Mouse (Mus musculus) embryonic facial prominence, embryonic 10.5 days (tissue): ENCODE data around the gene Ak9. TPM values are rescaled to one million over a fixed set of nuclear protein-coding genes. Genes with fewer than 3 reads are reported as not detected.

ENCODE experiments used
- DNase-seq: peaks from one replicate; pipeline ENCODE4 v3.0.0-alpha.2; 2017; ENCODE audit warnings: low spot score
- H3K27ac ChIP-seq: fragments of 300-500 bp; sonication (generic); replicated peaks from 2 replicates; pipeline ENCODE4 v1.5.1; 2016; ENCODE audit warnings: mild to moderate bottlenecking
- H3K27me3 ChIP-seq: fragments of 300-500 bp; sonication (generic); replicated peaks from 2 replicates; pipeline ENCODE4 v1.6.1; 2016; ENCODE audit warnings: low read depth, mild to moderate bottlenecking; ENCODE audit not compliant: poor library complexity, severe bottlenecking
- H3K36me3 ChIP-seq: fragments of 300-500 bp; sonication (generic); replicated peaks from 2 replicates; pipeline ENCODE4 v1.6.1; 2016; ENCODE audit warnings: mild to moderate bottlenecking, moderate library complexity
- H3K4me1 ChIP-seq: fragments of 300-500 bp; sonication (generic); 2 replicates; pipeline ENCODE4 v1.6.1; 2016
- H3K4me3 ChIP-seq: fragments of 300-500 bp; sonication (generic); 2 replicates; pipeline ENCODE4 v1.5.1; 2016; ENCODE audit warnings: mild to moderate bottlenecking, moderate library complexity
- H3K9me3 ChIP-seq: fragments of 300-500 bp; sonication (generic); 2 replicates; pipeline ENCODE4 v1.6.1; 2016; ENCODE audit warnings: mild to moderate bottlenecking
- WGBS: fragments of 180-500 bp; shearing (Covaris S2); methylation state at CpG from one replicate; pipeline ENCODE4 v1.1.7; 2016; 5-methylcytosine and 5-hydroxymethylcytosine counted together
- polyA plus RNA-seq: library from polyadenylated mRNA; unstranded; fragments of >200 nt; fragmentation: Nextera tagmentation; extraction: Ambion mirVana; gene quantifications from 2 replicates; pipeline ENCODE4 v1.2.1, GENCODE M21; 2016

Ak9 gene
- polyA plus RNA-seq, 1 experiment from 2014 or later, result 0.04 TPM

DNA sequence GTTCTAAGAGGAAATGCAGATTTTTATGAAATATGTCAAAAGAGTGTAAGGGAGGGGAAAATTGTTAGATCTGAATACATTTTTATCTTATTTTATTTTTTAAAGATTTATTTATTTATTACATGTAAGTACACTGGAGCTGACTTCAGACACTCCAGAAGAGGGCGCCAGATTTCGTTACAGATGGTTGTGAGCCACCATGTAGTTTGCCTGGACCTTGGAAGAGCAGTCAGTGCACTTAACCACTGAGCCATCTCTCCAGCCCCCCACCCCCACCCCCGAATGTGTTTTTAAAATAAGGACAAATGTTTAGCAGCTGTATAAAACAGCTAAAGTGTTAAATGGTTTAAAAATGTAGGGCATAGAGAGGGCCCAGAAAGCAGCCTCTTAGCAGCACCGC lies 130.8 kb downstream of the Ak9 start:
- peak; percentile 40 for DNase-seq
- Histone ChIP-seq H3K4me1 (no peaks in the 10 kb centered on the region), H3K27ac (no peak overlapping the region), H3K9me3 (no peaks in the 10 kb centered on the region), H3K4me3 (no peak overlapping the region), H3K27me3 (peaks cover 16% of the 10 kb centered on the region), H3K36me3 (no peaks in the 10 kb centered on the region)
- WGBS, result 27% methylated on average over 4 of the region's 4 CpGs

DNA sequence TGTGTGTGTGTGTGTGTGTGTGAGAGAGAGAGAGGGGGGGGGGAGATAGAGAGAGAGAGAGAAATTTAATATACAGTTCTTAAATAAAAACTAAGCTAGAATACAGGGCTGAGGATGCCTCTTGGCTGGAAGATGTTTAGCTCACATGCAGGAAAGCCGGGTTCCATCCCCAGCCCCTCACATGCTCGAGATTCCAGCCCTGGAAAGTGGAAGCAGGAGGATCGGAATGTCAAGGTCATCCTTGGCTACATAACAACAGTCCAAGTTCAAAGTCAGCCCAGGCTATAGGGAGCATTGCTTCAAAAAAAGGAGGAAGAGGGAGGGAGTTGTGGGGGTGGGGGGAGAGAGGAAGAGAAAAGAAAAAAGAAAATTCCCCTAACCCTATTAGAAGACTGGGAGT lies 131.4 kb downstream of the Ak9 start:
- no peak for DNase-seq
- Histone ChIP-seq H3K27ac (no peak overlapping the region), H3K9me3 (no peaks in the 10 kb centered on the region), H3K27me3 (peaks cover 16% of the 10 kb centered on the region), H3K36me3 (no peaks in the 10 kb centered on the region), H3K4me1 (no peaks in the 10 kb centered on the region), H3K4me3 (no peak overlapping the region)
- 42% methylated on average over 3 of the region's 3 CpGs for WGBS

- Histone ChIP-seq H3K36me3 (peaks cover 17% of the 10 kb centered on the region), H3K9me3 (no peaks in the 10 kb centered on the region), H3K27me3 (no peaks in the 10 kb centered on the region), H3K27ac (no peak overlapping the region), H3K4me3 (no peak overlapping the region), H3K4me1 (peaks cover 23% of the 10 kb centered on the region)
- 79% methylated on average over 1 of the region's 1 CpGs for WGBS
- DNase-seq, result no peak
These were observed 144.4 kb downstream of the Ak9 start for GRCm38 (mm10) chr10:41448216-41448615.

- peak; percentile 39 for DNase-seq
- peak overlapping the region; percentile 87 for H3K27ac ChIP-seq
These were observed 145.9 kb downstream of the Ak9 start for GRCm38 (mm10) chr10:41449684-41450083.

GRCm38 (mm10) chr10:41450137-41450670 lies 146.4 kb downstream of the Ak9 start, which contains the start of gene Zbtb24:
Gene Zbtb24, plus strand, starts transcription at chr10:41450383.
- Histone ChIP-seq H3K4me1 (peaks cover 26% of the 10 kb centered on the region), H3K27ac (peak within 1 kb of the TSS; percentile 87), H3K36me3 (peaks cover 34% of the 10 kb centered on the region), H3K9me3 (no peaks in the 10 kb centered on the region), H3K4me3 (peak within 1 kb of the TSS; percentile 81), H3K27me3 (no peaks in the 10 kb centered on the region)
- WGBS, result under 1% methylated on average over 49 of the region's 49 CpGs
- DNase-seq, result peak; percentile 97

More at GRCm38 (mm10) chr10:41449684-41450083, 145.9 kb downstream of the Ak9 start:
- peaks cover 26% of the 10 kb centered on the region for H3K4me1 ChIP-seq
- H3K9me3 ChIP-seq, result no peaks in the 10 kb centered on the region
- peaks cover 31% of the 10 kb centered on the region for H3K36me3 ChIP-seq
- WGBS, result 12% methylated on average over 14 of the region's 14 CpGs
- H3K4me3 ChIP-seq, result peak overlapping the region; percentile 81
- no peaks in the 10 kb centered on the region for H3K27me3 ChIP-seq

DNA sequence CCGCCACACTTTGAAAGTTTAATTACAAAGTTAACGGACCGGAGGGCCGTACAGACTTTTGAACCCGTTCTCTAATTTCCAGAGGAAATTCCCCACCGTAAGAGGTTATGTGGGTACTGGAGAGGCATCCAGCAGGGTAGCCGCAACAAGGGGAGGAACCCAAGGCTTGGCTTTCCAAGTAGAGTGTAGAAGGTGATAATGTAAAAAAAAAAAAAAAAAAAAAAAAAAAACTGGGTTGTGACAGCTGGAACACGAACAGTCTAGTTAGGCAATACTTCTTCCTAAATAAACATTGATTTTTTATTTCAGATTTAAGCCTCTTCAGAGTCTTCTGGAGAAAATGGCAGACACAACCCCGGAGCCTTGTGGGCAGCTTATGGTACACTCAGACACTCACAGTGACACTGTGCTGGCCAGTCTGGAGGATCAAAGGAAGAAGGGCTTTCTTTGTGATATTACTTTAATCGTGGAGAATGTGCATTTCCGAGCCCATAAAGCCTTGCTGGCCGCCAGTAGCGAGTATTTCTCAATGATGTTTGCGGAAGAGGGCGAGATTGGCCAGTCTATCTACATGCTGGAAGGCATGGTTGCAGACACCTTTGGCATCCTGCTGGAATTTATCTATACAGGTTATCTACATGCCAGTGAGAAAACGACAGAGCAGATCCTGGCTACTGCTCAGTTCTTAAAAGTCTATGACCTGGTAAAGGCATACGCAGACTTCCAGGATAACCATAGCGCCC lies 147.2 kb downstream of the Ak9 start:
- 57% methylated on average over 18 of the region's 18 CpGs for WGBS
- H3K27ac ChIP-seq, result peak overlapping the region; percentile 87

GRCm38 (mm10) chr10:41451656-41452055 lies 147.9 kb downstream of the Ak9 start:
- Histone ChIP-seq H3K36me3 (peaks cover 49% of the 10 kb centered on the region), H3K27ac (no peak overlapping the region), H3K4me3 (peak overlapping the region; percentile 81; the same call in 1 of the 2 replicates), H3K4me1 (peaks cover 26% of the 10 kb centered on the region), H3K27me3 (no peaks in the 10 kb centered on the region), H3K9me3 (no peaks in the 10 kb centered on the region)
- no peak for DNase-seq
- WGBS, result 89% methylated on average over 9 of the region's 9 CpGs

More for the DNA sequence above, 147.2 kb downstream of the Ak9 start:
- Histone ChIP-seq H3K27me3 (no peaks in the 10 kb centered on the region), H3K36me3 (peaks cover 42% of the 10 kb centered on the region), H3K4me3 (peak overlapping the region; percentile 81), H3K4me1 (peaks cover 26% of the 10 kb centered on the region), H3K9me3 (no peaks in the 10 kb centered on the region)
- no peak for DNase-seq

GRCm38 (mm10) chr10:41452791-41453190 lies 149.0 kb downstream of the Ak9 start:
- 92% methylated on average over 3 of the region's 3 CpGs for WGBS
- no peak for DNase-seq
- H3K4me3 ChIP-seq, result no peak overlapping the region
- no peaks in the 10 kb centered on the region for H3K27me3 ChIP-seq
- H3K4me1 ChIP-seq, result peaks cover 26% of the 10 kb centered on the region
- no peaks in the 10 kb centered on the region for H3K9me3 ChIP-seq
- H3K36me3 ChIP-seq, result peaks cover 56% of the 10 kb centered on the region
- no peak overlapping the region for H3K27ac ChIP-seq

GRCm38 (mm10) chr10:41459990-41460389 lies 156.2 kb downstream of the Ak9 start:
- Histone ChIP-seq H3K27me3 (no peaks in the 10 kb centered on the region), H3K27ac (no peak overlapping the region), H3K4me3 (no peak overlapping the region), H3K36me3 (peaks cover 77% of the 10 kb centered on the region), H3K9me3 (no peaks in the 10 kb centered on the region), H3K4me1 (peaks cover 3% of the 10 kb centered on the region)
- WGBS, result 79% methylated on average over 4 of the region's 4 CpGs
- no peak for DNase-seq

GRCm38 (mm10) chr10:41460501-41460900 lies 156.7 kb downstream of the Ak9 start:
- no peak for DNase-seq
- WGBS, result 24% methylated on average over 2 of the region's 2 CpGs
- Histone ChIP-seq H3K27me3 (no peaks in the 10 kb centered on the region), H3K36me3 (peaks cover 76% of the 10 kb centered on the region), H3K4me3 (no peak overlapping the region), H3K4me1 (peaks cover 3% of the 10 kb centered on the region), H3K9me3 (no peaks in the 10 kb centered on the region), H3K27ac (no peak overlapping the region)

DNA sequence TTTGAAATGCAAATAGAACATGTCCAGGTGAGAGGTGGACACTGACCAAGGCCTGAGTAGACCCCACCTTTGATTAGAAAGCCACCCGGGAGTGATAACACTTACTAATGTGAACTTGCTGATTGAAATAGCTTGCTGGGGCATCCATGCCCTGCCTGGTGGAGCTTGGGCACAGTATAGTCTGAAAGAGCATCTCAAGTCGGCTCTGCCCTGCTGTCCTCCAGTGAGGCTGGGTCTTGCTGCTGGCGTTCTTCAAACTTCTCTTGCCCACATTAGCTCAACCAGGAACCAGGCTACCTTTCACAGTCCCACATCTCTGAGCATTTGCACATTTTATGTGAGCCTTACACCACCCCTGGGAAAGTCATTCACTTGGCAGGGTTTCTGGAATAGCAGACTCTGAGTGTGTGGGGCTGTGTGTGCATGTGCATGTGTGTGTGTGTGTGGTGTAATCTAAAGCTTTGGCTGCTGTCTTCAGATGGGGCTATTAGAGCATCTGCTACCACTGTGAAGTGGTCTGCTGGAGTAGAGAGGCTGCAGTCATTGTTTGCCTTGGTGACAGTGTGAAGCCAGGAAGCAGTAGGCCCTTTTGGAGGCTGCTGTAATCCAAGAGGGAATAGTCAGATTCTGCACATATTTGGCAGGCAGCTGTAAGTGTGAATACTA lies 157.4 kb downstream of the Ak9 start:
- H3K9me3 ChIP-seq, result no peaks in the 10 kb centered on the region
- no peak for DNase-seq
- no peak overlapping the region for H3K4me3 ChIP-seq
- H3K4me1 ChIP-seq, result peaks cover 3% of the 10 kb centered on the region
- WGBS, result 88% methylated on average over 3 of the region's 3 CpGs
- H3K27me3 ChIP-seq, result no peaks in the 10 kb centered on the region
- no peak overlapping the region for H3K27ac ChIP-seq
- peaks cover 75% of the 10 kb centered on the region for H3K36me3 ChIP-seq

DNA sequence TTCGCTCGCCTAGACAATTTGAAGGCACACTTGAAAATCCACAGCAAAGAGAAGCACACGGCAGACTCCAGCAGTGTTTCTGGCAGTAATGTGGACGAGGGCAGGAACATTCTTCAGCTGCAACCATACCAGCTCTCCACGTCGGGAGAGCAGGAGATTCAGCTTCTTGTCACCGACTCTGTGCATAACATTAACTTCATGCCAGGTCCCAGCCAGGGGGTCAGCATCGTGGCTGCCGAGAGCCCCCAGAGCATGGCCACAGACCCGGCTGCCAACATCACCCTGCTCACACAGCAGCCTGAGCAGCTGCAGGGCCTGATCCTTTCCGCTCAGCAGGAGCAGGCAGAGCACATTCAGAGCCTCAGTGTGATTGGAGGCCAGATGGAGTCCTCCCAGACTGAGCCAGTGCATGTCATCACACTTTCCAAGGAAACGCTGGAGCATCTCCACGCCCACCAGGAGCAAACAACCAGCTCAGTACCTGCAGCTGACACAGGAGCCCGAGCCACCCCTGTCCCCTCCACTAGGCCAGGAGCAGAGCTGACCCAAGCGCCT lies 160.7 kb downstream of the Ak9 start:
- H3K4me1 ChIP-seq, result peaks cover 3% of the 10 kb centered on the region
- DNase-seq, result no peak
- peaks cover 61% of the 10 kb centered on the region for H3K36me3 ChIP-seq
- no peaks in the 10 kb centered on the region for H3K27me3 ChIP-seq
- 52% methylated on average over 15 of the region's 15 CpGs for WGBS
- no peak overlapping the region for H3K4me3 ChIP-seq
- no peak overlapping the region for H3K27ac ChIP-seq
- no peaks in the 10 kb centered on the region for H3K9me3 ChIP-seq
